Mouse (Mus musculus): ENCODE measurements around the gene Spn. TPM values are rescaled to one million over a fixed set of nuclear protein-coding genes. Genes with fewer than 3 reads are reported as not detected.
"Not testable (repeated sequence)": the region's sequence is repeated elsewhere in the genome, so short reads cannot be mapped to it uniquely, and the experiment has no call there.

Gene Spn
- polyA plus RNA-seq, 1 experiment from 2014 or later = not detected

GRCm38 (mm10) chr7:127088083-127088482 lies 49.5 kb downstream of the Spn start:
- Histone ChIP-seq H3K27ac (replicated peaks; ENCODE audit: low read depth, low read length) (no peak overlapping the region), H3K9ac (replicated peaks; ENCODE audit: low read length) (no peak overlapping the region), H3K4me3 (ENCODE audit: low read depth, low read length) (no peak overlapping the region), H3K27me3 (ENCODE audit: control insufficient read depth, insufficient read depth, low read length) (no peaks in the 10 kb centered on the region), H3K9me3 (replicated peaks; ENCODE audit: control insufficient read depth, low read length) (no peaks in the 10 kb centered on the region), H3K4me1 (ENCODE audit: control insufficient read depth, insufficient read depth, low read length) (no peaks in the 10 kb centered on the region; the same call in 1 of the 2 replicates), H3K36me3 (replicated peaks; ENCODE audit: control insufficient read depth, insufficient read depth, low read depth, low read length) (no peaks in the 10 kb centered on the region), H3K4me2 (ENCODE audit: low read depth, low read length) (no peak overlapping the region)
- no peak for ATAC-seq (replicated peaks; ENCODE audit: insufficient number of reproducible peaks, low FRiP score, low TSS enrichment, low read depth)
- no peak for DNase-seq (ENCODE audit: low spot score)
- WGBS = 99% methylated on average over 3 of the region's 3 CpGs

- H3K36me3 ChIP-seq (replicated peaks; ENCODE audit: control insufficient read depth, insufficient read depth, low read depth, low read length); H3K4me3 ChIP-seq (ENCODE audit: low read depth, low read length); H3K4me1 ChIP-seq (ENCODE audit: control insufficient read depth, insufficient read depth, low read length); H3K27ac ChIP-seq (replicated peaks; ENCODE audit: low read depth, low read length); DNase-seq (ENCODE audit: low spot score); H3K4me2 ChIP-seq (ENCODE audit: low read depth, low read length); H3K9me3 ChIP-seq (replicated peaks; ENCODE audit: control insufficient read depth, low read length); H3K27me3 ChIP-seq (ENCODE audit: control insufficient read depth, insufficient read depth, low read length); ATAC-seq (replicated peaks; ENCODE audit: insufficient number of reproducible peaks, low FRiP score, low TSS enrichment, low read depth); H3K9ac ChIP-seq (replicated peaks; ENCODE audit: low read length): not testable (repeated sequence)
- WGBS = 86% methylated on average over 6 of the region's 6 CpGs
Measured at GRCm38 (mm10) chr7:127087278-127088010, 50.2 kb downstream of the Spn start, which contains the start of gene Zg16. Gene Zg16 (minus strand): TSS chr7:127087328.

GRCm38 (mm10) chr7:127085751-127086150 lies 51.9 kb downstream of the Spn start:
- not testable (repeated sequence) for H3K36me3 ChIP-seq (replicated peaks; ENCODE audit: control insufficient read depth, insufficient read depth, low read depth, low read length); H3K27ac ChIP-seq (replicated peaks; ENCODE audit: low read depth, low read length); H3K27me3 ChIP-seq (ENCODE audit: control insufficient read depth, insufficient read depth, low read length); H3K4me3 ChIP-seq (ENCODE audit: low read depth, low read length); H3K9ac ChIP-seq (replicated peaks; ENCODE audit: low read length); H3K9me3 ChIP-seq (replicated peaks; ENCODE audit: control insufficient read depth, low read length); H3K4me2 ChIP-seq (ENCODE audit: low read depth, low read length); ATAC-seq (replicated peaks; ENCODE audit: insufficient number of reproducible peaks, low FRiP score, low TSS enrichment, low read depth); DNase-seq (ENCODE audit: low spot score); H3K4me1 ChIP-seq (ENCODE audit: control insufficient read depth, insufficient read depth, low read length)
- WGBS = 79% methylated on average over 6 of the region's 6 CpGs

GRCm38 (mm10) chr7:127084794-127085193 lies 52.8 kb downstream of the Spn start:
- Histone ChIP-seq H3K4me2 (ENCODE audit: low read depth, low read length) (no peak overlapping the region), H3K4me1 (ENCODE audit: control insufficient read depth, insufficient read depth, low read length) (no peaks in the 10 kb centered on the region), H3K36me3 (replicated peaks; ENCODE audit: control insufficient read depth, insufficient read depth, low read depth, low read length) (no peaks in the 10 kb centered on the region), H3K9ac (replicated peaks; ENCODE audit: low read length) (no peak overlapping the region), H3K27me3 (ENCODE audit: control insufficient read depth, insufficient read depth, low read length) (no peaks in the 10 kb centered on the region), H3K27ac (replicated peaks; ENCODE audit: low read depth, low read length) (no peak overlapping the region), H3K9me3 (replicated peaks; ENCODE audit: control insufficient read depth, low read length) (no peaks in the 10 kb centered on the region), H3K4me3 (ENCODE audit: low read depth, low read length) (no peak overlapping the region)
- DNase-seq (ENCODE audit: low spot score) (no peak), ATAC-seq (replicated peaks; ENCODE audit: insufficient number of reproducible peaks, low FRiP score, low TSS enrichment, low read depth) (no peak)
- 74% methylated on average over 2 of the region's 2 CpGs for WGBS

GRCm38 (mm10) chr7:127083689-127084088 lies 53.9 kb downstream of the Spn start:
- no peak overlapping the region for H3K4me3 ChIP-seq (ENCODE audit: low read depth, low read length)
- ATAC-seq (replicated peaks; ENCODE audit: insufficient number of reproducible peaks, low FRiP score, low TSS enrichment, low read depth) (no peak), DNase-seq (ENCODE audit: low spot score) (no peak)
- no peak overlapping the region for H3K27ac ChIP-seq (replicated peaks; ENCODE audit: low read depth, low read length)
- no peaks in the 10 kb centered on the region for H3K27me3 ChIP-seq (ENCODE audit: control insufficient read depth, insufficient read depth, low read length)
- no peak overlapping the region for H3K9ac ChIP-seq (replicated peaks; ENCODE audit: low read length)
- H3K9me3 ChIP-seq (replicated peaks; ENCODE audit: control insufficient read depth, low read length) = no peaks in the 10 kb centered on the region
- 83% methylated on average over 4 of the region's 4 CpGs for WGBS
- no peak overlapping the region for H3K4me2 ChIP-seq (ENCODE audit: low read depth, low read length)
- H3K36me3 ChIP-seq (replicated peaks; ENCODE audit: control insufficient read depth, insufficient read depth, low read depth, low read length) = no peaks in the 10 kb centered on the region
- no peaks in the 10 kb centered on the region for H3K4me1 ChIP-seq (ENCODE audit: control insufficient read depth, insufficient read depth, low read length)

GRCm38 (mm10) chr7:127082995-127083394 lies 54.6 kb downstream of the Spn start:
- Histone ChIP-seq H3K4me3 (ENCODE audit: low read depth, low read length) (no peak overlapping the region), H3K36me3 (replicated peaks; ENCODE audit: control insufficient read depth, insufficient read depth, low read depth, low read length) (no peaks in the 10 kb centered on the region), H3K9ac (replicated peaks; ENCODE audit: low read length) (no peak overlapping the region), H3K27ac (replicated peaks; ENCODE audit: low read depth, low read length) (no peak overlapping the region), H3K27me3 (ENCODE audit: control insufficient read depth, insufficient read depth, low read length) (no peaks in the 10 kb centered on the region), H3K4me1 (ENCODE audit: control insufficient read depth, insufficient read depth, low read length) (no peaks in the 10 kb centered on the region), H3K4me2 (ENCODE audit: low read depth, low read length) (no peak overlapping the region), H3K9me3 (replicated peaks; ENCODE audit: control insufficient read depth, low read length) (no peaks in the 10 kb centered on the region)
- no peak for ATAC-seq (replicated peaks; ENCODE audit: insufficient number of reproducible peaks, low FRiP score, low TSS enrichment, low read depth)
- WGBS = 65% methylated on average over 2 of the region's 2 CpGs
- DNase-seq (ENCODE audit: low spot score) = no peak

- Histone ChIP-seq H3K36me3 (replicated peaks; ENCODE audit: control insufficient read depth, insufficient read depth, low read depth, low read length) (no peaks in the 10 kb centered on the region), H3K4me2 (ENCODE audit: low read depth, low read length) (no peak overlapping the region), H3K9me3 (replicated peaks; ENCODE audit: control insufficient read depth, low read length) (no peaks in the 10 kb centered on the region), H3K27ac (replicated peaks; ENCODE audit: low read depth, low read length) (no peak overlapping the region), H3K4me1 (ENCODE audit: control insufficient read depth, insufficient read depth, low read length) (no peaks in the 10 kb centered on the region), H3K4me3 (ENCODE audit: low read depth, low read length) (no peak overlapping the region), H3K9ac (replicated peaks; ENCODE audit: low read length) (no peak overlapping the region), H3K27me3 (ENCODE audit: control insufficient read depth, insufficient read depth, low read length) (no peaks in the 10 kb centered on the region)
- ATAC-seq (replicated peaks; ENCODE audit: insufficient number of reproducible peaks, low FRiP score, low TSS enrichment, low read depth) = no peak
- WGBS = 82% methylated on average over 8 of the region's 8 CpGs
- no peak for DNase-seq (ENCODE audit: low spot score)
Measured at GRCm38 (mm10) chr7:127082271-127082670, 55.4 kb downstream of the Spn start.
